Mouse (Mus musculus) hindbrain, embryonic 10.5 days (tissue): ENCODE measurements around the gene Ghitm. TPM values are rescaled to one million over a fixed set of nuclear protein-coding genes. Genes with fewer than 3 reads are reported as not detected.

Experiments used
- DNase-seq: peaks from one replicate; pipeline ENCODE4 v3.0.0-alpha.2; 2017; ENCODE audit warnings: low spot score
- H3K27ac ChIP-seq: fragments of 300-500 bp; sonication (generic); 2 replicates; pipeline ENCODE4 v1.5.1; 2016; ENCODE audit warnings: mild to moderate bottlenecking, moderate library complexity
- H3K27me3 ChIP-seq: fragments of 300-500 bp; sonication (generic); 2 replicates; pipeline ENCODE4 v1.6.1; 2016; ENCODE audit warnings: mild to moderate bottlenecking; ENCODE audit not compliant: poor library complexity, insufficient read depth, severe bottlenecking
- H3K36me3 ChIP-seq: fragments of 300-500 bp; sonication (generic); 2 replicates; pipeline ENCODE4 v1.6.1; 2016; ENCODE audit warnings: mild to moderate bottlenecking, moderate library complexity
- H3K4me1 ChIP-seq: fragments of 300-500 bp; sonication (generic); replicated peaks from 2 replicates; pipeline ENCODE4 v1.6.1; 2016; ENCODE audit warnings: mild to moderate bottlenecking
- H3K4me3 ChIP-seq: fragments of 300-500 bp; sonication (generic); 2 replicates; pipeline ENCODE4 v1.5.1; 2016; ENCODE audit warnings: mild to moderate bottlenecking, moderate library complexity
- H3K9me3 ChIP-seq: fragments of 300-500 bp; sonication (generic); 2 replicates; pipeline ENCODE4 v1.6.1; 2016; ENCODE audit warnings: mild to moderate bottlenecking, moderate library complexity
- WGBS: fragments of 180-500 bp; shearing (Covaris S2); methylation state at CpG from one replicate; pipeline ENCODE4 v1.1.7; 2016; 5-methylcytosine and 5-hydroxymethylcytosine counted together
- polyA plus RNA-seq: library from polyadenylated mRNA; unstranded; fragments of >200 nt; fragmentation: Nextera tagmentation; extraction: Ambion mirVana; gene quantifications from 2 replicates; pipeline ENCODE4 v1.2.1, GENCODE M21; 2016

The Ghitm gene
- polyA plus RNA-seq, 1 experiment from 2014 or later = 188 TPM

GRCm38 (mm10) chr14:37127652-37128051, 7.4 kb downstream of the Ghitm start:
- peaks cover 97% of the 10 kb centered on the region for H3K36me3 ChIP-seq
- no peaks in the 10 kb centered on the region for H3K4me1 ChIP-seq
- H3K4me3 ChIP-seq = no peak overlapping the region
- WGBS = 53% methylated on average over 4 of the region's 4 CpGs
- H3K9me3 ChIP-seq = no peaks in the 10 kb centered on the region
- no peaks in the 10 kb centered on the region for H3K27me3 ChIP-seq
- peak; percentile 9 for DNase-seq
- no peak overlapping the region for H3K27ac ChIP-seq

- Histone ChIP-seq H3K4me1 (no peaks in the 10 kb centered on the region), H3K4me3 (no peak overlapping the region), H3K9me3 (no peaks in the 10 kb centered on the region), H3K27me3 (no peaks in the 10 kb centered on the region), H3K36me3 (peaks cover 51% of the 10 kb centered on the region), H3K27ac (no peak overlapping the region)
- 97% methylated on average over 4 of the region's 4 CpGs for WGBS
- no peak for DNase-seq
These were observed 15.8 kb downstream of the Ghitm start for GRCm38 (mm10) chr14:37119233-37119632.

GRCm38 (mm10) chr14:37113922-37114321, 21.1 kb downstream of the Ghitm start, which contains the start of gene 2610528A11Rik:
2610528A11Rik (minus strand) TSS chr14:37114022.
- Histone ChIP-seq H3K4me3 (no peak within 1 kb of the TSS), H3K4me1 (no peaks in the 10 kb centered on the region), H3K36me3 (0 out of 2 replicates have a peak, but pooled peaks cover 3% of the 10 kb centered on the region), H3K9me3 (no peaks in the 10 kb centered on the region), H3K27me3 (no peaks in the 10 kb centered on the region), H3K27ac (no peak within 1 kb of the TSS)
- DNase-seq = no peak
- 79% methylated on average over 3 of the region's 3 CpGs for WGBS

- H3K4me1 ChIP-seq = no peaks in the 10 kb centered on the region
- no peak overlapping the region for H3K4me3 ChIP-seq
- H3K27me3 ChIP-seq = no peaks in the 10 kb centered on the region
- H3K27ac ChIP-seq = no peak overlapping the region
- no peaks in the 10 kb centered on the region for H3K36me3 ChIP-seq
- H3K9me3 ChIP-seq = no peaks in the 10 kb centered on the region
- 93% methylated on average over 7 of the region's 7 CpGs for WGBS
- no peak for DNase-seq
These were observed 22.1 kb downstream of the Ghitm start for GRCm38 (mm10) chr14:37112931-37113330.

GRCm38 (mm10) chr14:37111371-37111770, 23.7 kb downstream of the Ghitm start:
- no peaks in the 10 kb centered on the region for H3K9me3 ChIP-seq
- no peak for DNase-seq
- H3K27ac ChIP-seq = no peak overlapping the region
- no peaks in the 10 kb centered on the region for H3K27me3 ChIP-seq
- H3K36me3 ChIP-seq = no peaks in the 10 kb centered on the region
- H3K4me1 ChIP-seq = no peaks in the 10 kb centered on the region
- no peak overlapping the region for H3K4me3 ChIP-seq

GRCm38 (mm10) chr14:37110456-37110855, 24.6 kb downstream of the Ghitm start:
- H3K27ac ChIP-seq = no peak overlapping the region

GRCm38 (mm10) chr14:37109975-37110374, 25.1 kb downstream of the Ghitm start:
- Histone ChIP-seq H3K4me1 (no peaks in the 10 kb centered on the region), H3K27me3 (no peaks in the 10 kb centered on the region), H3K36me3 (no peaks in the 10 kb centered on the region), H3K4me3 (no peak overlapping the region), H3K9me3 (no peaks in the 10 kb centered on the region), H3K27ac (no peak overlapping the region)
- WGBS = 79% methylated on average over 9 of the region's 9 CpGs
- no peak for DNase-seq

More at GRCm38 (mm10) chr14:37110456-37110855, 24.6 kb downstream of the Ghitm start:
- H3K36me3 ChIP-seq = no peaks in the 10 kb centered on the region
- no peak for DNase-seq
- no peaks in the 10 kb centered on the region for H3K9me3 ChIP-seq
- no peak overlapping the region for H3K4me3 ChIP-seq
- H3K27me3 ChIP-seq = no peaks in the 10 kb centered on the region
- 91% methylated on average over 2 of the region's 2 CpGs for WGBS
- no peaks in the 10 kb centered on the region for H3K4me1 ChIP-seq

GRCm38 (mm10) chr14:37109460-37109859, 25.6 kb downstream of the Ghitm start:
- no peaks in the 10 kb centered on the region for H3K9me3 ChIP-seq
- H3K27me3 ChIP-seq = no peaks in the 10 kb centered on the region
- H3K4me3 ChIP-seq = no peak overlapping the region
- H3K4me1 ChIP-seq = no peaks in the 10 kb centered on the region
- WGBS = 89% methylated on average over 8 of the region's 8 CpGs
- no peak overlapping the region for H3K27ac ChIP-seq
- no peak for DNase-seq
- no peaks in the 10 kb centered on the region for H3K36me3 ChIP-seq

- no peaks in the 10 kb centered on the region for H3K27me3 ChIP-seq
- no peak for DNase-seq
- no peak overlapping the region for H3K4me3 ChIP-seq
- H3K4me1 ChIP-seq = no peaks in the 10 kb centered on the region
- H3K27ac ChIP-seq = no peak overlapping the region
- 41% methylated on average over 7 of the region's 7 CpGs for WGBS
- H3K9me3 ChIP-seq = no peaks in the 10 kb centered on the region
- H3K36me3 ChIP-seq = no peaks in the 10 kb centered on the region
These were observed 29.2 kb downstream of the Ghitm start for GRCm38 (mm10) chr14:37105846-37106245.

GRCm38 (mm10) chr14:37104747-37105146, 30.3 kb downstream of the Ghitm start:
- 73% methylated on average over 5 of the region's 5 CpGs for WGBS
- peaks cover 2% of the 10 kb centered on the region; the same call in 1 of the 2 replicates for H3K27me3 ChIP-seq
- DNase-seq = no peak

GRCm38 (mm10) chr14:37102484-37102883, 32.6 kb downstream of the Ghitm start:
- H3K9me3 ChIP-seq = no peaks in the 10 kb centered on the region
- no peaks in the 10 kb centered on the region for H3K36me3 ChIP-seq
- H3K27ac ChIP-seq = no peak overlapping the region
- no peak for DNase-seq
- peaks cover 8% of the 10 kb centered on the region for H3K4me1 ChIP-seq
- WGBS = 83% methylated on average over 3 of the region's 3 CpGs
- H3K27me3 ChIP-seq = peaks cover 25% of the 10 kb centered on the region
- no peak overlapping the region for H3K4me3 ChIP-seq

More at GRCm38 (mm10) chr14:37104747-37105146, 30.3 kb downstream of the Ghitm start:
- H3K4me1 ChIP-seq = no peaks in the 10 kb centered on the region
- H3K27ac ChIP-seq = no peak overlapping the region
- no peak overlapping the region for H3K4me3 ChIP-seq
- H3K36me3 ChIP-seq = no peaks in the 10 kb centered on the region
- no peaks in the 10 kb centered on the region for H3K9me3 ChIP-seq

GRCm38 (mm10) chr14:37101531-37101930, 33.5 kb downstream of the Ghitm start:
- Histone ChIP-seq H3K4me3 (no peak overlapping the region), H3K4me1 (peaks cover 8% of the 10 kb centered on the region), H3K36me3 (no peaks in the 10 kb centered on the region), H3K9me3 (no peaks in the 10 kb centered on the region), H3K27me3 (peaks cover 34% of the 10 kb centered on the region), H3K27ac (no peak overlapping the region)
- 84% methylated on average over 5 of the region's 5 CpGs for WGBS
- DNase-seq = no peak

- Histone ChIP-seq H3K27ac (peak within 1 kb of the TSS; percentile 71), H3K36me3 (no peaks in the 10 kb centered on the region), H3K27me3 (peaks cover 37% of the 10 kb centered on the region), H3K4me3 (peak within 1 kb of the TSS; percentile 53), H3K9me3 (no peaks in the 10 kb centered on the region), H3K4me1 (peaks cover 13% of the 10 kb centered on the region)
- DNase-seq = peak; percentile 49
- under 1% methylated on average over 30 of the region's 30 CpGs for WGBS
These were observed 37.0 kb downstream of the Ghitm start, which contains the start of gene Cdhr1 for GRCm38 (mm10) chr14:37097956-37098530. Cdhr1 (minus strand) TSS chr14:37098347.

- peaks cover 37% of the 10 kb centered on the region for H3K27me3 ChIP-seq
- 87% methylated on average over 4 of the region's 4 CpGs for WGBS
- no peaks in the 10 kb centered on the region for H3K36me3 ChIP-seq
- H3K4me3 ChIP-seq = no peak overlapping the region
- H3K4me1 ChIP-seq = peaks cover 13% of the 10 kb centered on the region
- no peaks in the 10 kb centered on the region for H3K9me3 ChIP-seq
- no peak overlapping the region for H3K27ac ChIP-seq
- no peak for DNase-seq
These were observed 39.5 kb downstream of the Ghitm start for GRCm38 (mm10) chr14:37095556-37095955.
